Mouse (Mus musculus) heart, postnatal 10 days (tissue): ENCODE results near the gene Tenm1. TPM values are rescaled to one million over a fixed set of nuclear protein-coding genes. Genes with fewer than 3 reads are reported as not detected.

Experiments
- total RNA-seq, 2 experiments: library from RNA; stranded (reverse); gene quantifications; 2 replicates each; pipeline ENCODE4 v1.2.3; 2021

Tenm1 gene
- total RNA-seq, 2 experiments from 2014 or later: 0.05 to 0.14 TPM

Other genes starting within 250 kb of the Tenm1 start
- not detected for gene Tex13c1, start 162.0 kb upstream of the Tenm1 start, total RNA-seq